Mouse (Mus musculus) testis, postnatal 14 days (tissue): ENCODE results near the gene Pcdh10.

ENCODE experiments used
- DNase-seq: peaks from one replicate; pipeline ENCODE4 v3.0.0; 2021; ENCODE audit warnings: low spot score

Gene Pcdh10

DNA sequence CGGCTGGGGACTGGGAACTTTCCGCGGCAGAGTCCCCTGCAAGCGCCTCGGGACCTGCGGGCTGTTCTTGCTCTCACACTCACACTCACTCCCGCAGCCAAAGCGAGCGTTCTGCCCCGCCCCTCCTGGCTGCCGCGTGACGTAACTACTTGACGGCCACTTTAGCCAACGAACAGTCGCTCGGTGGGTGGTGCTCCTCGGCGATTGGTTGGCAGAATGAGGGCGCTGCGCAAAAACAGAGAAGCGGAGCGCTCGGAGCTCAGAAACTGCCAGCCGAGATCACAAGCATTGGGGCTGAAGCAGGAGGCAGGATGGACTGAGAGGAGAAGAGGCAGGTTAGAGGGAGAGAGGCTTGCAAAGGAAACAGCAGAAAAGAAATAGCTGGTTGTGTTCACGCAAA, at the start of gene Pcdh10:
Gene Pcdh10, plus strand, starts transcription at position 254 of the 400 bp plus-strand sequence.
- peak; percentile 89 for DNase-seq

DNA sequence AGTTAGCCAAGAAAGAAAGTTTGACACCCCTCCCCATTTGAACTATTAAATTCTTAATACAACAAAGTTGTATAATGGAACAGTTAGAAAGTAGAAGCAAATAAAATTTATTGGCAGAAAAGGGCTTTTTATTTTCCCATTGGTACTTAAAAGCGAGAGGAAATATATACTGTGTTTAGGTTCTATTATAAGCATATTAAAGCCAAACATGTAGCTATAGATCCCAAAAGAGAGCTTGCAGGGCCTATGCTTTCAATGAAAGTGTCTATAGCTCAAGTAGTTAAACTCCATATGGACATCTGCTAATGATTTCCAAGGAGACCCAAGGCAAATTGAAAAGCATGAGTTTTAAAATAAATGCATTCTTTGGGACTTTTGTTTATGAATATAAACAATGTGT, 22.3 kb upstream of the Pcdh10 start:
- DNase-seq: no peak

DNA sequence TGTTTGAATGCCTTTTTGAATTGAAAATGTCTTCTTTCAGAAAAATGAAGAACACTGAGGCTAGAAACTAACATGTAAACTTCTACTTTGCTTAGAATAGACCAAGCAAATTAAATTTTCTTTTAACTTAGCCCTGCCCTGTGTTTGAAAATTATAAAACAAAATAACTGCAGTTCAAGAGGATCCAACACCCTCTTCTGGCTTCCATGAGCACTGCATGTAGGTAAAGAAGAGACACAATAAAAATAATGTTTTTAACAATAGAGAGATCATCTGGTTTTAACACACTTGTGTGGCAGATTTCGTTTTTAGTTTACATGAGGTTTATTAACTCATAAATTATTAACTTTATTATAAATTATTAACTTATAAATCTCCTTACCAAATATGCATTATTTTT, 9.2 kb upstream of the Pcdh10 start:
- DNase-seq: no peak

DNA sequence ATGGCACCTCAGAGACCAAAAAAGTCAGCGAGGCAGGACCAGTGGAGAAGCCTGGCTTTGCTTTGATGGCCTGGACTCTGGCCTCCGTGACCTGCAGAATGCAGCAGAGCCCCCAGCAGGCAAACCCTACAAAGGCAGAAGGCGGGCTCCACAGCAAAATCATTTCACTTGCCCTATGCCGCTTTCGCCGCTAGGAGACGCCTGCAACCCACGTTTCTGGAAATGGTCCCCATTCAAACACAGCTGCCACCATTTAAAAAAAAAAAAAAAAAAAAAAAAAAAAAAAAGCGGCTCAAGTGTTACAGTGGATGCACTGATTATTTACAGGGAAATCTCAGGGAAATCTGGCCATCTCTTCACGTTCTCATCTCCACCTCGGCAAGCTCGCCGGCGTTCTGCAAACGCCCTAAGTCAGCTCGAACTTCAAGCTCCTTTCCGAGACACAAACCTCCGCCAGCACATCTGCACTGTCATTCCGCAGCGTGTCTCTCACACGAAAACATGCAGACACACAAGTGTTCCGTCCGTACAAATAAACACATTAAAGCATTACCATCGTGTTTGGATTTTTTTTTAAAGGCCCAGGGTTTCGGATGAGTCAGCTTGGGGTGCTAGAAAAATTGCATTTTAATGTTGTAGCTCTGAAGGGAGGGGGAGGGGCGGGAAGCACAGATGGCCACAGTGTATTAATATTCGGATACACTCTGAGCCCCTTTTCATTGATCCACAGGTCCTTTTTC, 2.3 kb upstream of the Pcdh10 start:
- DNase-seq: peak; percentile 55

DNA sequence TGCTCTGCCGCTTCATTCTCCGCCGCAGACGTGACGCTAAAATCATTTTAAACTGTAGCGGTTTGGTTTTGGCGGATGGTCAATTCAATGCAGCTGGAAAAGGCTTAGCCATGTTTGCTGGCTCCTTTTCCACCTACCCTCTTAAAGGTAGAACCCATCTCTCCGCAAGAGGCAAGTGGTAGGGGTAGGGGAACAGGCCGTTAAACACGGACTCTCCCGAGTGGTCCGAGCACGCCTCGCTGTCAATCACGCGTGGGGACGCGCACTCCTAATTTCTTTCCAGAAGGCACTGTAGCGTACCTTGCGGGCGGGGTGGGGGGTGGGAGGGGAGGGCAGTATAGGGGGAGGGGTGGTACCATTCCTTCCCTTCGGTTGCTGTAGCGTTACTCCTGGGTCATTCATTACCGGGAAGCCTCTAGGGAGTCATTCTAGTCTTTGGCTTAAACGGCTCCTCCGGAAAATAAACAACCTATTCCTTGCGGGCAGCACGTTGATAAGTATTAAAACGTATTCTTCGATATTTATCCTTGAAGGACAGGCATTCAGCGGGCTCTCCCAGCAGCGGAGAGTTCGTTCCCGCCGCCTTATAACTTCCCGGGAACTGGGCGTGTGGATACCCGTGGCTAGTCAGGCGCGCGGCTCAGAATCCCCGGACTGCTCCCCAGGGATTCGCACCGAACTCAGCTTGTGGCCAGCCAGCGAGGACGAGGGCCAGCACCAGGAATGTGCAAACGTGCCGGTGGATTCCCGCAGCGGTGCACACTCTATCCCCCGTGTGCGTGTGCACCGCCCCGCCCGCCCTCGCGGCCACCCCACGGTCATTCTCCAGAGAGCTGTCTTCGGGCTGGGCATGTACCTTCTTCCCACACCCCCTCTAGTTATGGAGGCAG, 1.5 kb upstream of the Pcdh10 start:
- peak; percentile 12 for DNase-seq

DNA sequence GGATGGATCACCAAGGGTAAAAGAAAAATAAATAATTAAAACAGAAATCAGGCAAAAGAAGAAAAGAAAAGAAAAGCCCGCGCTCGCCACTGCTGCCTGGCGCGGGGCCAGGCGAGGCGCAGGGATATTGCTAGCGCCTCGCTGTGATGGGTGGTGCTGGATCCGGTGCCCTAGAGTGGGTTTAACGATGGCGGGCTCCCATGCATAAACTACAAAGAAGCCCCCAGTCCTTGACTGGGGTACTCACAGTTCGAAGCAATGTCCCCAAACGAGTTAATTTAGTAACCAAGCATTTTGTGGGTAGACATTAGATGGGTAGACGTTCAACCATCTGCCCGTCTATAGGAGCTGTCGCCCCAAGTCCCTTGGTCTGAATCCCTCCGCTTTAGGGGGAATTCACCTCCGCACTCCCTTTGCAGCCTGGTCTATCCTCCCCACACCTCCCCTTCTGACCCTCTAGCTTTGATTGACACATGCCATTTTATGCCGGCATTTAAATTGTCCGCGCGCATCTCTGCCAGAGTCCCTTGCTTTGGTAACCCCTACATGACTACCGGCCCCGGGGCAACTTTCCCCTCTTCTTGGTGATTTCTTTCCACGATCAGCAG, 703 bp upstream of the Pcdh10 start:
- DNase-seq: peak; percentile 16

DNA sequence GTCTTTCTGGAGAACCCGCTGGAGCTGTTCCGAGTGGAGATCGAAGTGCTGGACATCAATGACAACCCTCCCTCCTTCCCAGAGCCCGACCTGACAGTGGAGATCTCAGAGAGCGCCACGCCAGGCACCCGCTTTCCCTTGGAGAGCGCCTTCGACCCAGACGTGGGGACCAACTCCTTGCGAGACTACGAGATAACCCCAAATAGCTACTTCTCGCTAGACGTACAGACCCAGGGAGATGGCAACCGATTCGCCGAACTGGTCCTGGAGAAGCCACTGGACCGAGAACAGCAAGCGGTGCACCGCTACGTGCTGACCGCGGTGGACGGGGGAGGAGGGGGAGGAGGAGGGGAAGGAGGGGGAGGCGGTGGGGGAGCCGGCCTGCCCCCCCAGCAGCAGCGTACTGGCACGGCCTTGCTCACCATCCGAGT, 1.4 kb downstream of the Pcdh10 start:
- no peak for DNase-seq

DNA sequence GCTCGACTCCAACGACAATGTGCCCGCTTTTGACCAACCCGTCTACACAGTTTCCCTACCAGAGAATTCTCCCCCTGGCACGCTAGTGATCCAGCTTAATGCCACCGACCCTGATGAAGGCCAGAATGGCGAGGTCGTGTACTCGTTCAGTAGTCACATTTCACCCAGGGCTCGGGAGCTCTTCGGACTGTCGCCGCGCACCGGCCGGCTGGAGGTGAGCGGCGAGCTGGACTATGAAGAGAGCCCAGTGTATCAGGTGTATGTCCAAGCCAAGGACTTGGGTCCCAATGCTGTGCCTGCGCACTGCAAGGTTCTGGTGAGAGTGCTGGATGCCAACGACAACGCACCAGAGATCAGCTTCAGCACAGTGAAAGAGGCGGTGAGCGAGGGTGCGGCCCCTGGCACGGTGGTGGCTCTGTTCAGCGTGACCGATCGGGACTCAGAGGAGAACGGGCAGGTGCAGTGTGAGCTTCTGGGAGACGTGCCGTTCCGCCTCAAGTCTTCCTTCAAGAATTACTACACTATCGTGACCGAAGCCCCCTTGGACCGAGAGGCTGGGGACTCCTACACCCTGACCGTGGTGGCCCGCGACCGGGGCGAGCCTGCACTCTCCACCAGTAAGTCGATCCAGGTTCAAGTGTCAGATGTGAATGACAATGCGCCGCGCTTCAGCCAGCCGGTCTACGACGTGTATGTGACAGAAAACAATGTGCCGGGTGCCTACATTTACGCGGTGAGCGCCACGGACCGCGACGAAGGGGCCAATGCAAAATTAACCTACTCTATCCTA, 2.0 kb downstream of the Pcdh10 start:
- DNase-seq: no peak

DNA sequence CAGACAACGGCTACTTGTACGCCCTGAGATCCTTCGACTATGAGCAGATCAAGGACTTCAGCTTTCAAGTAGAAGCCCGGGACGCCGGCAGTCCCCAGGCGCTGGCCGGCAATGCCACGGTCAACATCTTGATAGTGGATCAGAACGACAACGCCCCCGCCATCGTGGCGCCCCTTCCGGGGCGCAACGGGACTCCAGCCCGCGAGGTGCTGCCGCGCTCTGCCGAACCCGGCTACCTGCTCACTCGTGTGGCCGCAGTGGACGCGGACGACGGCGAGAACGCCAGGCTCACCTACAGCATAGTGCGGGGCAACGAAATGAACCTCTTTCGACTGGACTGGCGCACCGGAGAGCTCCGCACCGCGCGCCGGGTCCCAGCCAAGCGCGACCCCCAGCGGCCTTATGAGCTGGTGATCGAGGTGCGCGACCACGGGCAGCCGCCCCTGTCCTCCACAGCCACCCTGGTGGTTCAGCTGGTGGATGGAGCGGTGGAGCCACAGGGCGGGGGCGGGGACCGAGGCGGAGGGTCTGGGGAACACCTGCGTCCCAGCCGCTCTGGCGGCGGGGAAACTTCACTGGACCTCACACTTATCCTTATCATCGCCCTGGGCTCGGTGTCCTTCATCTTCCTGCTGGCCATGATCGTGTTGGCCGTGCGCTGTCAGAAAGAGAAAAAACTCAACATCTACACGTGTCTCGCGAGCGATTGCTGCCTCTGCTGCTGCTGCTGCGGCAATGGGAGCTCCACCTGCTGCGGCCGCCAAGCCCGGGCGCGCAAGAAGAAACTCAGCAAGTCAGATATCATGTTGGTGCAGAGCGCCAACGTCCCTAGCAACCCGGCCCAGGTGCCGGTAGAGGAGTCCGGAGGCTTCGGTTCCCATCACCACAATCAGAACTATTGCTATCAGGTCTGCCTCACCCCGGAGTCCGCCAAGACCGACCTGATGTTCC, 2.9 kb downstream of the Pcdh10 start:
- DNase-seq: peak; percentile 8

DNA sequence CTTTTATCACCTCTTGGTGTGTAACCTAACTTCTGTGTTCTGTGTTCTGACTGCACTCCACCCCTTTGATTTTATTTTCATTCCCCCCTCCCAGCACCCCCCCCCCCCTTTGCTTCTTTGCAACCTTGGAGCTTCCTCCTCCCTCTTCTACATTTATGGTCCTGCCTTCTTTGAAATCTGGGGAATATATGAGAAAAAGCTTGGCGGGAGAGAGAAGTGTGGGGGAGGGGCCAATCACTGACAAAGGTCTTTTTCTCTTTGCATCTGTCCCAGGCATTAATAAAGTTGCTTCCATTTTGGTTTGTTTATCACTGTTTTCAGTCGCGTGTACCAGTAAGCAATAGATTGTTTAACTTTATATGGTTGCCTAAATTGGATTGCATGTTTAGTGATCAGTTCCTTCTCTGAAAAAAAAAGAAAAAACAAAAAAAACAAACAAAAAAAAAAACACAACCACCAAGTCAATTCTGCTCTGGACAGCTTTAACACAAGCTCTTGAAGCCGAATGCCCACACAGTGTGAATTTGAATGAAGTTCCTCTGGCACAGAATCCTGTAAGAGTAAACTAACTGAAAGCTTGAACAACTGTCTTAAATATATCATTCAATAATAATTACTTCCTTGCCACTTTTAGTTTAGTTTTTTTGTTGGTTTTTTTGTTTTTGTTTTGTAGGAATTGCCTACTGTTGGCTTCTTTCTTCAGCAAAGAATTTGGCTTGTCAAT, 4.0 kb downstream of the Pcdh10 start:
- no peak for DNase-seq

DNA sequence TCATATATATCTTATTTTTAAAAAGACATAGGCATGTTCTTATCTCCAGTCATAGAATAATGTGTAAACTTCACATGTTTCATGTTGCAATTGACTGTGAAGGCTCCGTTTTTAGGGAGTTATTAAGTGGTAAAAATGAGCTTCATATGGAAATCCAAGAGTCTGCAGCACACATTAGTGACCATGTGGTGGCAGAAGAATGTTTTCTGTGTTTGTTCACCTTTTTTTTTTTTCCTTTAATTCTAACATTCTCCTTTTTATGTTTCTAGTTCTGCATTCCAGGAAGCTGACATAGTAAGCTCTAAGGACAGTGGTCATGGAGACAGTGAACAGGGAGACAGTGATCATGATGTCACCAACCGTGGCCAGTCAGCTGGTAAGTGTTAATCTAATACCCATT, 5.6 kb downstream of the Pcdh10 start:
- no peak for DNase-seq

DNA sequence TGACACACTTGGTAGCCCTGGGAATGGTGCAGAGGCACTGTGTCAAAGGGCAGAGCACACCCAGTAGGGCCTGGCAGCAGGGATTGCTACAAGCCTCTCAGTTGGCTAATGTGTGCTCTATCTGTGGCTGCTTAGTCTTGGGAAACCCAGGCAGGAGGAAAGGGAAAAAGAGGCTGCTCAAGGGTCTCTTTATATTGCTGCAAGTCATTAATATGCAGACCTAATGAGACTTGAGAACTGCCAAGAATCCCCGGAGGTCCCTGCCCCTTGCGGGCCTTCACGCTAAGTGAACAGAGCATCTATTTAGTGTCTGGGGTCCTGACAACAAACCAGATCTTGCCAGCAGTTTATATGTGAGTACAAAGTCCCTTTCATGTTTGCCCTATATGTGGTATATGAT, 6.8 kb downstream of the Pcdh10 start:
- DNase-seq: no peak

DNA sequence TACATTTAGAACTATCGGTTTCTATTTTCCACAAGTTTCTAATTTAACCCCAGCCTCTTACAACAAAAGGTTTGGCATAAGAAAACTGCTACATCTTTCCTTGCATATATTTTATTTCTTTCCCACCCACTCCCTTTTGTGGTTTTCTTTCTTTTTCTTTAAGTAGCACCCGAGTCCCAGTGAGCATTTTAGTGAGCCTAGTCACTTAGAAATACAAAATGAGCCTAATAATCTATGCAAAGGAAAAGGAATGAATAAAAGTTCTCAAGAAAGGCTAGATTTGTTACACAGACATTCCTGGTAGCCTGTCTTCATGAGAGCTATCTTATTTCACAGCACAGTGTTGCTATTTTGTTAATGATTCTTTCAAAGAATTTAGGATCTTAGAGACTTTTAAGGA, 7.3 kb downstream of the Pcdh10 start:
- DNase-seq: no peak

DNA sequence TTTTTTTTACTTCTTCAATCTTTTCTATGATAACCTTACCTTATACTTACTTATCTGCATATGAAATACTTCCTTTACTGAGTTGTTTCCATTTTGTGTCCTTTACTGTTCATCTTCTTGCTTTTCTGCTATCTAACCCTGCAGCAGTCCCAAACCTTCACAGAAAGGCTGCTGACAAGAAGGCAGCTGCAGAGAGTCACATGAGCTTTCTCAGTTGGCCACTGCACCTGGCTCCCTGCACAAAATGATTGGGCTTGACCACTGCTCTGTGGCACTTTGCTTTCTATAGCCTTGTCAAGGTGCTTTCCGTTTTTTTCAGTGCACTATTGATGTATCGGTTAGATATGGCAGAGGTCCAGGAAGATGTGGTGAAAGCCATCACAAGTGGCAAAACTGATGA, 8.3 kb downstream of the Pcdh10 start:
- no peak for DNase-seq

DNA sequence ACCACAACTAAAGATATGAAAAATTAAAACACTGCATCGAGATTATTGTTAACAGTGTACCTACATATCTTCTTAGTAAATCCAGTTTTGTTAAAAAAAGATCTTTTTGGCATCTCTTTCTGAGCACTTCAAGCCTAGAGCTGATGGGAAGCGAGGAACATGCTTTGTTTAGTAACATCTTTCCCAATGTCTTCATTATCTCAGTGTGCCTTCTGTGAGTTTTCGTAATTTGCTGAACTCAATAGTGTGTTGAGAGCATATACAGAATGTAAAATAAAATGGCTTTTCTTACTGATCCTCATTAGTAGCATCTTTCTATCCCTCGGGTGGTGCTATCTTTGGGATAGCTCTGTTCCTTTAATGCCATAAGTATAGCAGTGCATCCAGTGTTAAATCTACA, 18.9 kb downstream of the Pcdh10 start:
- no peak for DNase-seq

DNA sequence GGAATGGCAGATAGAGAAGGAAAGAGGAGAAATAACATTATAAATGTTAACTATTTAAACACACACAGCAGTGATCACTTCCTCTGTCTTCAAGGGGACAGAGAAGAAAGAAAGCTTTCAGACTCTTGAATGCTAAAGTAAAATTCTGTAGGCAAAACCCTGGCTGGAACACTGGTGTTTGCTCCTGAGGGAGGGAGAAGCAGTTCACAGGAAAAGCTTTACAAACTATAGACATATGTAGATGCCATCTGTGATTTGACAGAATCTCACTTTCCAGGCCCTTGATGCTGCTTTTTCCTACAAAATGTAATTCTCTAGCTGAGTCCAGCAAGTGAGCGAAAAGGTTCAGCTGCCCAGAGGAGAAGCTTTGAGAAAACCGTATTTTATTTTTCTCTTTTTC, 25.0 kb downstream of the Pcdh10 start:
- no peak for DNase-seq

DNA sequence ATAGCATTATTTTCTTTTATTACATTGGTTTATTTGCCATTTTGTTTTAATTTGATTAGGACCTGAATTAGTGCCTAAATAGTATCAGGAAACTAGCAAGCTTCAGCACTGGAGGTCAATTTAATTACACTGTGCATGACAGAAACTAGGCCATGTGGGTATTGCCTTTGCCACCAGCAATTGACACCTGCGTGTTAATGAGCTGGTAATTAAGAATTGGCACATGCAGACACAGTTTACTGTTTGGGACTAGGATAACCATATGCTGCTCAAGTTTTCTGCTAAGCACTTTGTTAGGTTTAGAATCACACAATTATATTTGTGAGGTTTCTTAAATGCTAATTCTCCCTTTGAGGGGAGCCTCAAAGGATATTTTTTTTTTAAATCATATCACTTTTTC, 53.5 kb downstream of the Pcdh10 start:
- no peak for DNase-seq

DNA sequence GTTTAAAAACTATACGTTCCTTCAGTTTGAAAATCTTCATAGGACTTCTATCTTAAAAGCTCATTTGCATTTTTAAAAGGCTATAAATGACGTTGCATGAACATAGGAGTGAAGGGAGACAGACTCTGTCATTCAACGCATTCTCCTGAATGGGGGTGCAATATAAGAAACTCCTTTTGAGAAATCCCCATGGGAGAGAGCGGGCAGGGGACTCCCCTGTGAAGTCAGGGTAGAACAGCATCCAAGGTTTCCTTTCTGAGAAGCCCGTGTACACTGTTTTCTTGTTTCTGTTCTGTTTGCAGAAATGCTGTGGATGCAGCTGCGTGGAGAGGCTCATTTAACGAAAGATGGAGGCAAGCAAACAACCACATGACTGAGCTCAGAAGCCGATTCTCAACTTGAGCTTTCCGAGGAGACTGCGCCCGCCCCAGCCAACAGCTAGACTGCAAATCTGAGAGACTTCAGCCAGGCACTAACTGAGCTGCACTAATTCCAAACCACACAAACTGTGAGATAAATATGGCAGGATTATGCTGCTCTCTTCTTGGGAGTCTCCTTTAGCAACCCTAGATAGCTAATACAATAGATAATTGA, 54.1 kb downstream of the Pcdh10 start:
- DNase-seq: no peak
